Mouse (Mus musculus) stomach, embryonic 14.5 days (tissue): ENCODE results near the gene Nrg3. TPM values are rescaled to one million over a fixed set of nuclear protein-coding genes. Genes with fewer than 3 reads are reported as not detected.

Source experiments
- ATAC-seq: fragments of 200-750 bp; cut with Nextera tagmentation; 2 replicates; pipeline ENCODE4 v1.8.0; 2017; ENCODE audit warnings: low read depth, moderate TSS enrichment; ENCODE audit not compliant: insufficient number of reproducible peaks, insufficient read depth, low FRiP score
- H3K27ac ChIP-seq: fragments of 300-500 bp; sonication (generic); 2 replicates; pipeline ENCODE4 v1.5.1; 2014; ENCODE audit warnings: mild to moderate bottlenecking, low read length, moderate library complexity, mixed read lengths
- H3K27me3 ChIP-seq: fragments of 300-500 bp; sonication (generic); 2 replicates; pipeline ENCODE4 v1.6.1; 2014; ENCODE audit warnings: low read length, control low read depth, mixed read lengths; ENCODE audit not compliant: control insufficient read depth, insufficient read depth
- H3K36me3 ChIP-seq: fragments of 300-500 bp; sonication (generic); 2 replicates; pipeline ENCODE4 v1.6.1; 2014; ENCODE audit warnings: mild to moderate bottlenecking, control low read depth, low read length, moderate library complexity, mixed read lengths; ENCODE audit not compliant: control insufficient read depth, insufficient read depth
- H3K4me1 ChIP-seq: fragments of 300-500 bp; sonication (generic); 2 replicates; pipeline ENCODE4 v1.6.1; 2014; ENCODE audit warnings: low read length, control low read depth, mixed read lengths; ENCODE audit not compliant: control insufficient read depth, insufficient read depth
- H3K4me2 ChIP-seq: fragments of 300-500 bp; sonication (generic); replicated peaks from 2 replicates; pipeline ENCODE4 v1.6.1; 2014; ENCODE audit warnings: low read depth, low read length, control low read depth
- H3K4me3 ChIP-seq: fragments of 300-500 bp; sonication (generic); 2 replicates; pipeline ENCODE4 v1.5.1; 2014; ENCODE audit warnings: low read depth, low read length, control low read depth
- H3K9ac ChIP-seq: fragments of 300-500 bp; sonication (generic); replicated peaks from 2 replicates; pipeline ENCODE4 v1.6.1; 2014; ENCODE audit warnings: low read depth, mild to moderate bottlenecking, control low read depth, low read length, moderate library complexity, mixed read lengths
- H3K9me3 ChIP-seq: fragments of 300-500 bp; sonication (generic); 2 replicates; pipeline ENCODE4 v1.6.1; 2016; ENCODE audit warnings: low read depth, low read length, control low read depth; ENCODE audit not compliant: control insufficient read depth
- WGBS: fragments of 180-500 bp; shearing (Covaris S2); extraction: QIAGEN DNeasy Blood & Tissue Kit; methylation state at CpG from one replicate; pipeline ENCODE4 v1.1.7; 2014; 5-methylcytosine and 5-hydroxymethylcytosine counted together
- polyA plus RNA-seq: library from polyadenylated mRNA; unstranded; fragments of >200 nt; fragmentation: Nextera tagmentation; extraction: Ambion mirVana; gene quantifications from 2 replicates; pipeline ENCODE4 v1.2.1, GENCODE M21; 2014

Nrg3 gene
- polyA plus RNA-seq, 1 experiment from 2014 or later, result 1.1 TPM

DNA sequence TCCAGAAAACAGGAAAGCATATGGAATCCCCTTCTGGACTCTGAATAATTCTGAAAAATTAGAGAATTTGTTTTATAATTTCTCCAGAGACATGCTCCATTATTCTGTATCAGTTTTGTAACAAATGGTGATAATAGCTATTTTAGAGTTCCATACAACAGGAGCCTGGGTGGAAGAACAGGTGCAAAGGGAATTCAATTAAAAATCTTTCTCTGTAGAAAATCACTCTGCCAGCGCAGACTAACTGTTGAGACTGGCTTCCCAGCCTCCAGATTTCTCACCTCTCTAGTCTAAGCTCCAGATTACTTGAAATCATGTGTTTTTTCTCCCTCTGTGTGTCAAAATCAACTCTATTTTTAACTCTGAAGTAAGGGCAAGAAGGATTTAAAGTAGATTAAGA is 625.8 kb downstream of the Nrg3 start:
- H3K4me1 ChIP-seq, result no peaks in the 10 kb centered on the region
- no peak overlapping the region for H3K4me2 ChIP-seq

DNA sequence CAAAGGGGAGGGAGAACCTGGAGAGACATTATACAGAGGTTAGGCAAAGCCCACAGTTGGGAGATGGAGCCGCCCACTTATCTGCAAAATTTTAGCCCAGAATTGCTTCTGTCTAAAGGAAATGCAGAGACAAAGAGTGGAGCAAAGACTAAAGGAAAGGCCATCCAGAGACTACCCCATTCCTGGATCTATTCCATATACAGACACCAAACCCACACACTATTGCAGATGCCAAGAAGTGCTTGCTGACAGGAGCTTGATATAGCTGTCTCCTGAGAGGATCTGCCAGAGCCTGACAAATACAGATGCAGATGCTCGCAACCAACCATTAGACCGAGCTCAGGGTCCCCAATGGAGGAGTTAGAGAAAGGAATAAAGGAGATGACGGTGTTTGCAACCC is 637.9 kb downstream of the Nrg3 start:
- H3K4me2 ChIP-seq, result no peak overlapping the region
- no peaks in the 10 kb centered on the region for H3K27me3 ChIP-seq
- no peak overlapping the region for H3K27ac ChIP-seq
- no peak for ATAC-seq
- no peak overlapping the region for H3K9ac ChIP-seq
- no peaks in the 10 kb centered on the region for H3K9me3 ChIP-seq
- H3K36me3 ChIP-seq, result no peaks in the 10 kb centered on the region
- H3K4me3 ChIP-seq, result no peak overlapping the region
- 67% methylated on average over 4 of the region's 4 CpGs for WGBS
- H3K4me1 ChIP-seq, result no peaks in the 10 kb centered on the region

More for the DNA sequence above, 625.8 kb downstream of the Nrg3 start:
- Histone ChIP-seq H3K36me3 (no peaks in the 10 kb centered on the region), H3K9me3 (no peaks in the 10 kb centered on the region), H3K9ac (no peak overlapping the region), H3K27me3 (no peaks in the 10 kb centered on the region), H3K27ac (no peak overlapping the region), H3K4me3 (no peak overlapping the region)
- ATAC-seq, result no peak
- WGBS, result 76% methylated on average over 1 of the region's 1 CpGs

DNA sequence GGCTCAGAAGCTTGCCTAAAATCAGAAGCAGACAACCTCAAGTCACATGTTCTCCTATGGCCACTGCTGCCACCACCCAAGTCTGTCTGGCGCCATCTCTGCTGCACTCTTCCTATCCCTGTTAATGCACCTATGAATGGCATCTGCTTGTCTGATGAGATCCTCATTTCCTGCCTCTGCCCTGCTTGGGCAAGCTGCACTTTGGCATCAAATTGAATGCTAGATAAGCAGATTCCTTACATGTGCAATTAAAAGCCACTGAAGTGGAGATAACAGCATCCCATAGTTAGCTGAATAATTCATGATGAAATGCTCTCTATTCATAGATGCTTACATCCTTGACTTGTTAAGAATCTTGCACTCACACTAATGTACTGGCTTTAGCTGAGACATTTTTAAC is 648.0 kb downstream of the Nrg3 start:
- Histone ChIP-seq H3K4me1 (no peaks in the 10 kb centered on the region), H3K27me3 (no peaks in the 10 kb centered on the region), H3K36me3 (no peaks in the 10 kb centered on the region), H3K27ac (no peak overlapping the region), H3K4me3 (no peak overlapping the region), H3K9me3 (no peaks in the 10 kb centered on the region), H3K4me2 (no peak overlapping the region), H3K9ac (no peak overlapping the region)
- no peak for ATAC-seq
- 77% methylated on average over 1 of the region's 1 CpGs for WGBS

DNA sequence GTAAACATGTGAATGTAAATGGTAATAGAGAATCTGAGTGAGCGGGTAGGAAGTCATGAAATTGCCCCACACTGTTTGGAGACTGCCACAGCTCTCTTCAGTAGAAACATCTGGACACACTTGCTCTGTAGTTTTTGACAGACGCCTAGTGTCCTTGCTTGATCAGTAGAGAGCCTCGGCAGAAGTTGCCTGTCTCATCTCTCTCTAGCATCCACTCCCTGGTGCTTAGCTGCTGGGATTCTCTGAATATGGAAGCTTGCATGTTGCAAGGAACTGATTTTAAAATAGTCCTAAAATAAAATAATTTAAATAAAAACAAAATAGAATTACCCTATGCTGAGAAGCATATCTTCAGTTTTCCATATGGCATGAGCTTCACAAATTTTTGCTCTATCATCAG is 675.9 kb downstream of the Nrg3 start:
- Histone ChIP-seq H3K9me3 (no peaks in the 10 kb centered on the region), H3K9ac (no peak overlapping the region)
- 67% methylated on average over 3 of the region's 3 CpGs for WGBS

DNA sequence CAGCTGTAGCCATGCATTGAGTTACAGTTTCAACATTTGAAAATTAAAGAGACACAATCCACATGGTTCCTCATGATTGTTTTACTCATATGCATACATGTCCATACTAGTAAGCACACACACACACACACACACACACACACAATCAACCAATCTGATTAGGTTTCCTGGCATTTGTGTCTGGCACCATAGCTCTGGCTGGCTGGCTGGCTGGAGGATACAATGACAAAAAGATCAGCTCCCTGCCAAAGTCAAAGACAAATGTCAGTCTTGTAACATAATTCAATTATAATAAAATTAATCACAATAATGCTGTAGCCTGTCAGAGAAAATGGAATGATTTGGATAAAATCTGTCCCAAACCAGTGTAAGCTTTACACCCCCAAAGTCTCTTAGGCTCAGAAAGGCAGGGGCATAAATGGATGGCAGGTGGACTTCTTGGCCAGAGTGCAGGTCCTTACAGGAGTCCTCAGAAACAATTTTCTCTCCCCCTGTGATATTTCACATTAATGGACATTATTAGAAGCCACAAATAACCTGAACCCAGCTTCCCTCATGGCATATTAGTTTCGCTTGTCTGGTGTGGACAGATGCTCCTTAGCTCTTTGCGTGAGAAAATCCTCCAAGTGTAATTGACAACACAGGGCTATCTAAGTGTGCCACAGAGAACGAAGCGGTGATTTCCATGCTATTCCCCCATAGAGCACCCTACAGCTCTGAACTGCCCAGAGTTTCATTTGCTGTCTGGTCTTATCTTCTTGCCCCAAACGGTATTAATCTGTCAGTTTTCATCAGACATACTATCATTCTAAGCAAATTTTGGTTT is 697.4 kb downstream of the Nrg3 start:
- no peak overlapping the region for H3K4me3 ChIP-seq
- no peak for ATAC-seq
- no peak overlapping the region for H3K27ac ChIP-seq
- no peak overlapping the region for H3K4me2 ChIP-seq
- no peaks in the 10 kb centered on the region for H3K4me1 ChIP-seq
- no peaks in the 10 kb centered on the region for H3K36me3 ChIP-seq
- no peaks in the 10 kb centered on the region for H3K27me3 ChIP-seq
- no peak overlapping the region for H3K9ac ChIP-seq
- H3K9me3 ChIP-seq, result no peaks in the 10 kb centered on the region
- WGBS, result 86% methylated on average over 5 of the region's 5 CpGs

More for the DNA sequence above, 675.9 kb downstream of the Nrg3 start:
- Histone ChIP-seq H3K4me1 (no peaks in the 10 kb centered on the region), H3K4me2 (no peak overlapping the region), H3K4me3 (no peak overlapping the region), H3K36me3 (no peaks in the 10 kb centered on the region), H3K27me3 (no peaks in the 10 kb centered on the region), H3K27ac (no peak overlapping the region)
- ATAC-seq, result no peak

DNA sequence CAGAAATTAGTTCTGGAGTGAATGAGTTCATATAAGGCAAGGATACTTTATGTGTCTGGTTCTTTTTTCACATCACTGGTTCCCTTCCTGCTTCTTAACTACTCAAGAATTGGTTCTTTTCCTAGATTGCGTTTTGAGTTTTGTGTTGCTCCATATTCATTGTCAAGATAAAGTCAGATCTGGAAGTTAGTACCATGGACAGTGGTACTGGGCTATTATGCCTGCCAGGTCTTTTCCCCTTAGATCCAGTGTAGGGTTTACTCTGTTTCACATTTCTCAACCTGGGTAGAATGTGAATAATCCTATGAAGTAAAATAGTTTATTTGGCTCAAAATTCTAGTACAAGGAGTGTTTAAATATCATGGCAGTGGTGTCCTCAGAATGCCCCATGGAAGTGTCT is 698.1 kb downstream of the Nrg3 start:
- no peak overlapping the region for H3K9ac ChIP-seq
- no peak overlapping the region for H3K27ac ChIP-seq
- H3K4me3 ChIP-seq, result no peak overlapping the region
- H3K36me3 ChIP-seq, result no peaks in the 10 kb centered on the region
- H3K4me1 ChIP-seq, result no peaks in the 10 kb centered on the region
- no peaks in the 10 kb centered on the region for H3K9me3 ChIP-seq
- 62% methylated on average over 1 of the region's 1 CpGs for WGBS
- H3K4me2 ChIP-seq, result no peak overlapping the region
- no peak for ATAC-seq
- no peaks in the 10 kb centered on the region for H3K27me3 ChIP-seq

DNA sequence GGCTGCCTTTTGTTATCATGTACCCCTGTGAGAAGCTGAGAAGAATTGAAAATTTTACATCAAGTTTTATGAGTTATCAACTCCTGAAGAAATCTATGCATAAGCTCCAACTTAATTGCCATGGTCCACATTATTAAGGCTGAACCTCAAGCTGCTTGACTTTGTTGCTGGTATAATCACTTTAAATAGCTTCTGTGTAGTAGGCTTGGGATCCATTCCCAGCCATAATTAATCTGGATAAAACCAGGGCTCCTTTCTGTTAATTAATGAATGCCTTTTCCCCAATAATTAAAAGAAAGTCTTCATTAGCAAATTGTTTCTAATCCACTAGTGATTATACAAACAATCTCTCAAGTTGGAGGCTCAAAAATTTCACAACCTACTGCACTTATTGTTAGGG is 742.4 kb downstream of the Nrg3 start:
- no peak overlapping the region for H3K4me2 ChIP-seq
- no peaks in the 10 kb centered on the region for H3K4me1 ChIP-seq
- H3K4me3 ChIP-seq, result no peak overlapping the region
- no peaks in the 10 kb centered on the region for H3K36me3 ChIP-seq
- no peaks in the 10 kb centered on the region for H3K27me3 ChIP-seq
- H3K27ac ChIP-seq, result no peak overlapping the region
- no peak overlapping the region for H3K9ac ChIP-seq
- H3K9me3 ChIP-seq, result no peaks in the 10 kb centered on the region
- ATAC-seq, result no peak

DNA sequence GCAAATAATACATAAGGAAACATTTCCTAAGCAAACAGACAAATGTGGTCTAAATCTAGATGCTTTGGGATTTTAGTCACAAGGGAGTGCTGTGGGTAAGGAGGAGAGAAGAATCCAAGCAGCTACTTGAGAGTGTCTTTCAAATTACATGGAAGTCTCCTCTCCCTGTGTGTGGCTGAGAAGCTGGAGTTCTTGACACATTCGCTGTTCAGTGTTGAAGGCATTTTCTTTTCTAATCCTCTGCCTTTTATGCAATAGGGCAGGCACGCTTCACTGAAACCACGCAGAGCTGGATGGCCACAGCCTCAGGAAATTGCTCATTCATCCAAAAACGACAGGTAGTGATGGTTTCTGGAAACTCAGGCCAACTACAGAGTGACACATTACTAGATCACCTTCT is 769.0 kb downstream of the Nrg3 start:
- no peaks in the 10 kb centered on the region for H3K36me3 ChIP-seq
- 53% methylated on average over 4 of the region's 4 CpGs for WGBS
- H3K4me1 ChIP-seq, result no peaks in the 10 kb centered on the region
- no peaks in the 10 kb centered on the region for H3K9me3 ChIP-seq
- H3K9ac ChIP-seq, result no peak overlapping the region
- no peak overlapping the region for H3K4me3 ChIP-seq
- H3K27me3 ChIP-seq, result no peaks in the 10 kb centered on the region
- no peak overlapping the region for H3K27ac ChIP-seq
- H3K4me2 ChIP-seq, result no peak overlapping the region
- ATAC-seq, result no peak
